Mouse (Mus musculus) brain, embryonic 14.5 days (tissue): ENCODE measurements around the gene Nr6a1.

Source experiments
- CTCF ChIP-seq: fragments of 200-500 bp; IDR thresholded peaks from 2 replicates; pipeline ENCODE4 v1.5.1; 2012; ENCODE audit warnings: inconsistent platforms, mild to moderate bottlenecking, moderate library complexity, borderline replicate concordance; ENCODE audit not compliant: insufficient read depth, insufficient read length; ENCODE audit errors: extremely low read depth
- POLR2A ChIP-seq: fragments of 200-500 bp; IDR thresholded peaks from 2 replicates; pipeline ENCODE4 v1.6.1; 2012; ENCODE audit warnings: mild to moderate bottlenecking, inconsistent platforms, borderline replicate concordance; ENCODE audit not compliant: poor library complexity, insufficient read depth, insufficient read length, severe bottlenecking; ENCODE audit errors: extremely low read depth

GRCm38 (mm10) chr2:38953152-38953883, 25.8 kb upstream of the Nr6a1 start:
- TF ChIP-seq CTCF (no peak), POLR2A (no peak)
